Mouse (Mus musculus): ENCODE measurements around the gene Gm11114.
A peak's percentile ranks its signal among the peaks of the same experiment; 100 is the strongest.

Gene Gm11114

GRCm38 (mm10) chr9:85312473-85312872, at the start of gene Gm11114:
Gm11114 (plus strand) TSS chr9:85312773.
- no peak for DNase-seq (ENCODE audit: low read depth, low spot score)

DNA sequence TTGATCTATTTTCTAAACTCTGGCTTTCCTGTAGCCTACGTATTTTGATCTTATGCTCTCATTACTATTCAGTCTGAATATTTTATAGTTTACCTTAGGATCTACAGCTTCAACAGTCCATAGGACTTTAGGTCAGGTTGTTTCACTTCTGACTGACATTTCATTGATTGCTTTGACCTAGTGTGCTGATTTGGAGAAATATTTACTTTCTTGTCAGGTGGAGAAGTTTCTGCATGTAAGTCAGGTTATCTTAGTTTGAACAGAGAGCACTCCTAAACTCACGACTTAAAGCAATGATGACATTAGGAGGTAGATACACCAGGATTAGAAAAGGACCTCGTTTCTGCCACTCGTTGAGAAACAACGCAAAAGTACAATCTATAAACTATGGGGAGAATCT, 45.7 kb upstream of the Gm11114 start:
- DNase-seq (ENCODE audit: low read depth, low spot score) = no peak

DNA sequence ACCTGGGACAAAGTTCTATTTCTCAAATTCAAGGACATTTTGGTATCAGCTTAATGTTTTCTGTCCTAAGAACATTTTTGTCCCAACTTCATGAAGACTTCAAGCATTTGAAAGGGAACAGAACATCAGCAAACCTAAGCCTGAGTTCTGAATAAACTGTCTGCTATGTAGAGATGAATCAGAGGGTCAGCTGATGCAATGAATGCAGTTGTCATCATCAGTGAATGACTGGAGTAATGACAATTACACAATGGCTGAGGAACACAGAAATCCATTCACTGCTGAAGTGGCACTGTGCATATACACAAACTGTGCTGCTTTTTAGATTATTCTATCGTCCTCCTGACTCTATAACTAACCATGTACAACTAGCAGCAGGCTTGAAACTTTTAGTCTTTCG, 38.5 kb upstream of the Gm11114 start:
- DNase-seq (ENCODE audit: low read depth, low spot score) = no peak

GRCm38 (mm10) chr9:85302849-85303248, 9.7 kb upstream of the Gm11114 start:
- DNase-seq (ENCODE audit: low read depth, low spot score) = no peak

DNA sequence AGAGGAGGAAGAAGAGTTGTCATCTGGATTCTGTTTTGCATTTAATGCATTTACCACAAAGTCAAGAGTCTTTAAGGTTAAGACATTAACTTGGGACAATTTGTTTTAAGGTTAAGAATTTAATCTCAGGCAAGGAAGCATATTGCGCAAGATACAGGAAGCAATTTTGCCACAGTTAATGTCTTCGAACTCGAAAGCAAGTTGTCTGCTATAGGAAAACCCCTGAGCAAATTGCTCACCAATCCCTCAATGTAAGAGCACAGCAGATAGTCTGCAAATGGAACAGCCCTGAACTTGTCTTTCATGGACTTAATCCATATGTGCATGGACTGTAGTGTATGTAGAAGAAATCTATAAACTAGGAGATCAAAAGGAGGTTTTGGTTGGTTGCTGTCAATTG, 9.2 kb upstream of the Gm11114 start:
- no peak for DNase-seq (ENCODE audit: low read depth, low spot score)

DNA sequence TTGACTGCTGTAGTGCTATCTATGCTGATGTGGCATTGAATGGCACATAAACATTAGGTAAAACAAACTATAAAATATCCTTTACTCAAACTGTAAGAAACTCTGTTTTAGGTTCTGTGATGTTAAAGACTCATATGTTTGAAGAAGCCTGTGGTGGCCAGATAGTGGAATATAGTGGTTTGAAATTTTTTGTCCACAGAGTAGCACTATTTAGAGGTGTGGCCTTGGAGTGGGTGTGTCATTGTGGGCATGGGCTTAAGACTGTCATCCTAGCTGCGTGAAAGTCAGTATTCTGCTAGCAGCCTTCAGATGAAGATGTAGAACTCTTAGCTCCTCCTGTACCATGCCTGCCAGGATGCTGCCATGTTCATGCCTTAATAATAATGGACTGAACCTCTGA, 3.5 kb downstream of the Gm11114 start:
- DNase-seq (ENCODE audit: low read depth, low spot score) = no peak

- DNase-seq (ENCODE audit: low read depth, low spot score) = no peak
Observed at GRCm38 (mm10) chr9:85320167-85320951, 7.8 kb downstream of the Gm11114 start.

GRCm38 (mm10) chr9:85324158-85324875, 11.7 kb downstream of the Gm11114 start:
- DNase-seq (ENCODE audit: low read depth, low spot score) = no peak

DNA sequence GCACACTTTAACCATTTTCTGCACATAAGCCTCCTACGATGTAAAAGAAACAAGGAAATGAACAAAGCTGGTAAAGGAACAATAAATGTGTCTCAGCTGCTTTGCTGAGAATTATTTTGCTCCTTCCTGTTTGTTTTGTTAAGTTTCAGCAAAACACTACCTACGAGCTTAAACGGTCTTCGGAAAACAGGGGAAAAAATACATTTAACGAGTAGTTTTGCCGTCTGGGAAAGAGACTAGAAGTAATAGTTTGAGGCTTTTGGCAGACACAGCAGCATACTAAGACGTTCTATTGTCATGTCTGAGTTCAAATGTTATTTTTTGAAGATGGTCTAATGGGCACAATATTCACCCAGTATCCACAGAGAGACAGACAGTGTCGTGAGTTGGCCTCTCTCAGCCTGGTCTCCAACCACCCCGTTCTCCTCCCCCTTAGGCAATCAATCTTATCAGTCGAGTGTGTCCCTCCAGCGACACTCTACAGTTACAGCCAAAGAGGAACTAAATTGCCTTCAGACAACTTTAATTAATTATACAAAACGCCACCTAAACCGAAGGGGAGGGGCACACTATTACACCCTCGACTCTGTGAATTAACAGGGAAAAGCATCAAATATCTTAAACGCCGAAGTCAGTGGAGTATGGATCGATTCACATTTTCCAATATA, 12.8 kb downstream of the Gm11114 start:
- DNase-seq (ENCODE audit: low read depth, low spot score) = no peak

DNA sequence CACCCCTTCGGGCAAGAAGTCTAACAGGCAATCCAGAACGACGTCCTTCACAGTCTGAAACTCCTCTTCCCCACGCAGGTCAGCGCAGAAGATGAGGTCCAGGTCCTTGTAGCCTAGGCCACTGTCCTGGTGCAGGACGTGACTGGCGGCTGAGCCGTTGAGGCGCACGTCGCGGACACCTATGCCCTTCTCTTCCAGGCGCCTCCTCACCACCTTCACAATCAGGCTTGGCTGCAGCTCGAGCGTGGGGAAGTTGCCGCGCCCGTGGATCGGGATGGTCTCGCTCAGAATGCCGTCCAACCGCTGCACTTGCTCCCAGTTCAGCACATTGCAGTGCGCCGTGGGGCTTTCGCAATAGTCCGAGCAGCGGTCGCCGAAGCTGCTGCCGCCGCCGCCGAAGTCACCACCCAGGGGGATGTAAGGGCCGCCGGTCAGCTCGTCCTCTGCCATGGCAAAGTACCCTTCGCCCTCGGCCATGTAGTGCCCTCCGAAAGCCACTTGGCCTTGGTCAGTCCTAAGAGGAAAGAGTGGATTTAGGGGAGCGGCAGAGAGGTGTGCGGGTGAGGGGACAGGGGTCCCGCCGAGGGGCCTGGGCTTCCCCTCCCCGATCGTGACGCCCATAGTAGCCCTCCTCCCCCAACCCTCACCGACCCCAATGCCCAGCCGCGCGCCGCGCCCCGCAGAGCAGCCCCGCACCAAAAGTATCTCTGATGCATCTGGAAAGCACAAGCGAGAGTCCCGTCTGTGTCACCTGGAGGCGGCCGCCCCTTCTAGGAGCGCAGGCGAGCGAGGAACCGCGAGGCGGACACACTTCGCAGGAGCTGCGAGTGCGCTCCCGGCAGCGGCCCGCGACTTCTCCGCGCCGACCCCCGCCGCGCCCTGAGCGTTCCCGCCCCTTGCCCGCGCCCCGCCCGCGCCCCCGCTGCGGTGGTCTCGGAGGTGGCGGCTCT, 14.0 kb downstream of the Gm11114 start:
- peak; percentile 33 for DNase-seq (ENCODE audit: low read depth, low spot score)

DNA sequence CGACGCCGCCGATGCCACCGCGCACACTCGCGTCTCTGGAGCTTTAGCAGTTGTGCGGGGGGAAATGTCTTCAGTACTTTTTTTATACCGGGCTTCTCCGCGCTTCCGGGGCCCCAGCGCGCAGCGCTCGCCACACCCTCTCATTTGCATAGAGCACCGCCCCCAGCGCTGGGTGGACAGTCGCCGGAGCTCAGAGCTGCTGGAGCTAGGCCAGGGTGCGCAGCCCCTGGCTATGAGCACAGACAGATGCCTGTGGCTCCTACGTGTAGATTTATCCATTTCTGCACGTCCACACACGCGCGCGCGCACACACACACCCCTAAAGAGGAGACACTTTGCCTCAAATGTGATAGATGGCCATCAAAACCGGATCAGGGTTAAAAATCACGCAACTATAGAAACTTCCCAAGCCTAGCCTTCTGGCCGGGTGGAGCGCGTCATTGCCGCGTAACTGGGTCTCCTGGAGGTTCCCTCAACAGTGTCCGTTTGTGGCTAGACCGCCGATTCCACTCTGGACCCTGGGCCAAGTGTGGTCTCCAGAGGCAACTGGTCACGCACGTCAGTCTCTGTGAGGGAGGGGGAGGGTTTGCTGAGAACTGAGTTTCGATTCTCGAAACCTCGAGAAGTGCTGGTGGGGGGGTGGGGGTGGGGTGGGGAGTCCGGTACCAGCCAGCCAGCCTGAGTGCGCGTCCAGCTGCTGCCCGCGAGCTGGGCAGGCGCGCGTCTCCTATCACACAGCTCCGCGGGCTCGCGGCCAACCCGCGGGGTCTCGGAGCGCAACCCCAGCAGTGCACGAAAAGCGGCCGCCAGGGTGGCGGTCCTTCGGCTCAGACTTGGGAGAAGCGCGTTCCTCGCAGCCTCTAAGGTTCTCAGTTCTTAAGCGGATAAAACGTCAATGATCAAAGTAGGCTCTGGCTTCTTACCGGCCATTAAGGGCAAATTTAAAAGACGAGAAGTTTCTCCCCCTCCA, 15.0 kb downstream of the Gm11114 start, which contains the start of gene Tent5a:
Gene Tent5a, minus strand, starts transcription at position 107 of the 970 bp plus-strand sequence.
- peak; percentile 90 for DNase-seq (ENCODE audit: low read depth, low spot score)

- DNase-seq (ENCODE audit: low read depth, low spot score) = peak; percentile 83
Observed at GRCm38 (mm10) chr9:85328259-85328658, 15.7 kb downstream of the Gm11114 start.

GRCm38 (mm10) chr9:85331521-85331920, 18.9 kb downstream of the Gm11114 start:
- DNase-seq (ENCODE audit: low read depth, low spot score) = no peak

DNA sequence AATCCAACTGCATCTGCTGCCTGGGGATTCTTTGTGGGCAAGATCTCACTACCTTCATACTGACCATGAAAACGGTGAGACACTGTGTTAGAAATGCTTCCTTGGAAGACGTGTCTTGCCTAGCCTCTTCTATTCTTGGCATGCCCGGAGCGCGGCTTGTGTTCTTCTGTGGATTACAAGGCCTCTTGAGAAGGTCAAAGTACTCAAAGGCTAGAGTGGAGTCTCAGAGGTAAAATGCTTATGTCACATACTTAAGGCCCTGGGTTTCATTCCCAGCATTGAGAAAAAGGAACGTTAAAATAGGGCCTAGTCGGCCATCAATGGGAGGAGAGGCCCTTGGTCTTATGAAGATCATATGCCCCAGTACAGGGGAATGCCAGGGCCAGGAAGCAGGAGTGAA, 23.5 kb downstream of the Gm11114 start:
- DNase-seq (ENCODE audit: low read depth, low spot score) = no peak

DNA sequence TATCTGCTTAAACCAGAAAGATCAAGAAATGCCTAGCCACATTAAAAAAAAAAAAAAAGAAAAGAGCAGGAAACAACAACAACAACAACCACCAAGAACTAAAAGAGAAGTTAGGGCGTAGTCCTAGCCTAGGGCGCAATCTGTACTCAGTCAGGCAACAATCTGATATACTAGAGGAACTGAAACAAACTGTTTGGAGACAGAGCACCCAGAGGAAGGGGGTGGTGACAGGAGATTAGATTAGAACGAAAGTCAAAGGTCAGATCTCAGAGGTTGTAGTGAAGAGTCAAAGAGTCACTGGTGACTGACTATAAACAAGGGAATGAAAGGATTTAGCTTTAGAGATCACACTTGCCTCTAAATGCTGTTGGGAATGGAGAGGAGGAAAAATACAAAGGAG, 27.7 kb downstream of the Gm11114 start:
- peak; percentile 33 for DNase-seq (ENCODE audit: low read depth, low spot score)

- DNase-seq (ENCODE audit: low read depth, low spot score) = no peak
Observed at GRCm38 (mm10) chr9:85342892-85343785, 30.6 kb downstream of the Gm11114 start.

DNA sequence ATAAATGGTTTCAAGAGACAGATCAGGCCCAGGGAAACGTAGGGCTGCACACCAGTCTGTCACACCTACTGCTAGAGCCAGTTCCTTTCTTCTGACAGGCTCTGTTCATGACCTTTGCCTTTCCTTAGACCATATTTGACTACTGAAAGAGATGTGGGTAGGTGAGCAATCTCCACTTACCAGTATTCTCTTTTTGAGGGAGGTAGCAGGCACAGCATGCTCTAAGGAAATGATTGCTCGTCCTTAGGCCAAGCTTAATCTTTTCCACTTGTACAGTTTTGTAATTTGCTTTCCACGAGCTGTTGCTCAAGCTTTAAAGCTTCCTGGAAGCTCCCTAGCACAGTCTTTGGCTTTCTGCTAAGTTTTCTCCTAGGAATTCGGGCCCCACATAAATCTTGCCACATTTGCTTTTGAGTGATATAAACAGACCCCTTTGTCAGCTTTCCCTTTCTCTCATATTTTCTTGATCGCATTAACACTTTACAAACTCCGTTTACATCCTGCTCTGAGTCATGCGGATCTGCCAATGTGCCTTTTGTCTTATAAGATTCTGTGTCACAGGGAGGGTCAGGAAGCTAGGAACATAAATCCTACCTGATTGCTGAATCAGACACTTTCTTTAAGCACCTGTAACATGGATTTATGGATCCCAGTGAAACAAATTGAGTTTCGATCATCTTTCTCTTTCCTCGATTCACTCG, 35.4 kb downstream of the Gm11114 start:
- DNase-seq (ENCODE audit: low read depth, low spot score) = no peak

DNA sequence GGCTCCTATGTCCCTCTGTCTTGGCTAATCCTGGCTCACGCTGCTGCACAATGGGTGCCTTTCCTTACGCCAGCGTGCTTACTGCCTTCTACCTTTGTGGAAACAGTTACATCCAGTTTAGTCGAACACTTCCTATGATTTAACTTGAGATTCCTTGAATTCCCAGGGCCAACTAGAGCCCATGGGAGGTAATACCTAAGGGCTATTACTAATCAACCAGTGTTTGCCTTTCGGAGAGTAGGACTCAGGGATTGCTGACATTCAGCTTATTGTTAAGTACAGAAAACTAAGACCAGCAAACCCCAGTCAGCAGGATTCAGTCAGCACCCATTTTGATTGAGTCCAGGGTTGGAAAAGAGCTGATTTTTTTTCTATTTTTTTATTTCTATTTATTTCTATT, 43.0 kb downstream of the Gm11114 start:
- DNase-seq (ENCODE audit: low read depth, low spot score) = no peak

Measured in CD4-positive helper T cell, adult 2 months (primary cell).